Mouse (Mus musculus): ENCODE measurements at regions not wholly inside any gene's neighbourhood (a gene's known extent, or its start where the extent isn't known, plus 50 kb on each side); places are given as distances from the start of the nearest gene placed in this dataset.
A peak's percentile ranks its signal among the peaks of the same experiment; 100 is the strongest.

DNA sequence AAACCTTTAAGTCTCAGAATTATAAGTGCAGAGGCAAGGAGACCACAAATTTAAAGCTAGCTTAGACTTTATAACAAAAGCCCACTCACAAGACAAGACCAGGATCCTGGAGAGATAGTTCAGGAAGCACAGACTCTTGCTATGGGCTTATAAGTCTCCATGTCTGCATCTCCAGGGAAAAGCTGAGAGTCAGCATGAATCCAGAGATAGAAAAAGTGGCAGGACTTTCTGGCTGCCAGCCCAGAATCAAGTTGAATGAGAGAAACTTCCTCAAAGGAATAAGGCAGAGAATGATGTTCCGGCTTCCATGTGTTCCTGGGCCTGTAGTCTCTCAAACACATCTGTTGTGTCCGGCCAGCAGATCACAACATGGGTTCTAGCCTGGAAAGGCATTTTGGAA lies 1686.4 kb upstream of the Gm37988 start:
- DNase-seq = peak; percentile 4
- Histone ChIP-seq H3K4me3 (ENCODE audit: insufficient read depth, low read depth, low read length) (no peak overlapping the region), H3K27me3 (replicated peaks; ENCODE audit: control insufficient read depth, insufficient read depth, low read length) (no peaks in the 10 kb centered on the region), H3K36me3 (ENCODE audit: control insufficient read depth, insufficient read depth, low read length) (no peaks in the 10 kb centered on the region), H3K27ac (ENCODE audit: insufficient read depth, low read depth, low read length) (no peak overlapping the region), H3K4me1 (ENCODE audit: control insufficient read depth, insufficient read depth, low read length) (no peaks in the 10 kb centered on the region)
- WGBS = 65% methylated on average over 2 of the region's 2 CpGs
- TF ChIP-seq POLR2A (IDR thresholded peaks at IDR 0.05; ENCODE audit: low read depth, low read length) (no peak), CTCF (conservative IDR thresholded peaks at IDR 0.05; ENCODE audit: insufficient read depth, insufficient read length, low read depth, low read length) (no peak)

DNA sequence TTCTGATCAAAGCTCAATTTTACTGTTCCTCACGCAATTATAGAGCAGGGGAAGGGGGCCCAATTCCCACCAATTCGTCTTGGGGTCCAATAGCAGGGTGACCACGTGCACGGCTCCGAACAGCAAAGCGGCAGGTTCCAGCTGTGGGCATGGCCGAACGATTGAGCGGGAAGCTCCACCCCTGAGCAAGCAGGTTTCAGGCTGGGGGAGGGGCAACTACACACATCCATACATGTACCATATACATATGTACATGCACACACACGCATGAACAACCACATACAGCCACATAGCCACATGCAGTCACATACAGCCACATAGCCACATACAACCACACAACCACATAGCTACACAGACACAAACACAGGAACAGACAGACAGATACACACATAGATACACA lies 1685.9 kb upstream of the Gm37988 start:
- no peaks in the 10 kb centered on the region for H3K4me1 ChIP-seq (ENCODE audit: control insufficient read depth, insufficient read depth, low read length)
- no peak overlapping the region for H3K4me3 ChIP-seq (ENCODE audit: insufficient read depth, low read depth, low read length)
- no peaks in the 10 kb centered on the region for H3K27me3 ChIP-seq (replicated peaks; ENCODE audit: control insufficient read depth, insufficient read depth, low read length)
- no peak overlapping the region for H3K27ac ChIP-seq (ENCODE audit: insufficient read depth, low read depth, low read length)
- TF ChIP-seq POLR2A (IDR thresholded peaks at IDR 0.05; ENCODE audit: low read depth, low read length) (no peak), CTCF (conservative IDR thresholded peaks at IDR 0.05; ENCODE audit: insufficient read depth, insufficient read length, low read depth, low read length) (no peak)
- no peaks in the 10 kb centered on the region for H3K36me3 ChIP-seq (ENCODE audit: control insufficient read depth, insufficient read depth, low read length)
- WGBS = 87% methylated on average over 10 of the region's 10 CpGs
- DNase-seq = no peak

All from kidney, adult 2 months (tissue).